Mouse (Mus musculus) monocyte, adult 5-6 weeks (primary cell): ENCODE measurements around the gene Cyp2d10. TPM values are rescaled to one million over a fixed set of nuclear protein-coding genes. Genes with fewer than 3 reads are reported as not detected.
"Not testable (repeated sequence)": the region's sequence is repeated elsewhere in the genome, so short reads cannot be mapped to it uniquely, and the experiment has no call there.

Source experiments
- ATAC-seq: fragments of 153-309, 156-312 bp; replicated peaks from 2 replicates; pipeline ENCODE4 v1.8.0; 2017; ENCODE audit warnings: mild to moderate bottlenecking; ENCODE audit not compliant: low TSS enrichment, insufficient number of reproducible peaks, severe bottlenecking, poor library complexity, low FRiP score
- total RNA-seq: library from RNA; stranded (forward); fragments of 200-1000, 200-491, 200-594 nt; gene quantifications from 3 replicates; pipeline ENCODE4 v1.2.3, GENCODE M21; 2017

Cyp2d10 gene
- not detected in 3 replicates for total RNA-seq

- no peak for ATAC-seq
Observed at GRCm38 (mm10) chr15:82406981-82407380, at the start of gene Cyp2d10. Gene Cyp2d10, minus strand, starts transcription at chr15:82407195.

- ATAC-seq = not testable (repeated sequence)
Observed at GRCm38 (mm10) chr15:82456086-82456790, 49.2 kb upstream of the Cyp2d10 start.

- ATAC-seq = not testable (repeated sequence)
Observed at GRCm38 (mm10) chr15:82453501-82453900, 46.5 kb upstream of the Cyp2d10 start.

DNA sequence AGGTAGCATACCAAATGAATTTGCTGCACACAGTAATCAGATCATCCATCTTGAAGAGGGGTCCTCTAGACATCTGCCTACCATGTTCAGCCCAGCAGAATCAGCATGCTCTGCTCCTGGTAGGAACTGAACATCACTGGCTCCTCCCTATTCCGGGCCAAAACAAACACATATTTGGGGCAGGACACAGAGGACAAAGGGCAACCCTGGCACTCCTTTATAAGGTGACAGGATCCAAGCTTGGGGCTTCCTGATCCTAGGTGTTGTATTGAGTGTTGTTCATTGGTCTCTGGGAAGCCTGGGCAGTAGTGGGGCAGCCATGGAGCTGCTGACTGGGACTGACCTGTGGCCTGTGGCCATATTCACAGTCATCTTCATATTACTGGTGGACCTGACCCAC lies 45.1 kb upstream of the Cyp2d10 start:
- not testable (repeated sequence) for ATAC-seq

DNA sequence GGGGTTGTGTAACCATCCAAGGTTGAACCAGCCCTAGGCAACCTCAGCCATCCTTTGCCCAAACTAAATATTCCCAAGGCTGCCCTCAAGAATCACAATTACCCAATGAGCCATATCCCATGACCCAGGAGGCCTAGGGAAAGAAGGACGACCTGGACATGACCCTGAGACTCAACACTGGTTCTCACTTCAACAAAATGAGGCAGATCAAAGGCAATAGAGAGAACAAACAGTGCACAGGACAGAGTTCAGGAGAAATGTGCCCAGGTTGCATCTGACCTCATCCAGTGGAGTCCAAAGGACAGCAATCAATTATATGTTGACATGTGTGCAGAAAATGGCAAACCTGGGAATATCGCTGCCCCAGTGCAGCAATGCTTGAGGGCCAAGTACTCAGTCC lies 43.0 kb upstream of the Cyp2d10 start:
- ATAC-seq = not testable (repeated sequence)

DNA sequence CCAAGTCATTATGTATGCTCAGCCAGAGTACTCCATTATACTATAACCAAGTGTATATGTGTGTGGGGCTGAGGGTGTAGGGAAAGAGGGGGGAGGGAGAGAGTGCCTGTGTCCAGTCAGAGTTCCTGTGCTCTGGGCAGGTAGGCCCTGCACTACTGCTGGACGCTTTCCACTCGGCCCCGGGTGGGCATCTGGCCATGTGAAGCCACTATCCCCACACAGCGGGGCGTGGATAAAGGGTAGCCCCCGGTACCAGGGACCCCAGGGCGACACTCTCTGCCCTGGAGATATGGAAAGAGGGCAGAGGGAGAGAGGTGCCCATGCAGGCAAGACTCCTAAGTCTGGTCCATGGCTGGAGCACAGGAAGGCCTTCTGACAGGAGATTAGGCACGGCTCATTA lies 38.2 kb upstream of the Cyp2d10 start:
- no peak for ATAC-seq

- no peak for ATAC-seq
Observed at GRCm38 (mm10) chr15:82443658-82444057, 36.7 kb upstream of the Cyp2d10 start.

GRCm38 (mm10) chr15:82437975-82438617 lies 31.1 kb upstream of the Cyp2d10 start:
- ATAC-seq = no peak

GRCm38 (mm10) chr15:82435606-82436005 lies 28.6 kb upstream of the Cyp2d10 start:
- no peak for ATAC-seq

- ATAC-seq = no peak
Observed at GRCm38 (mm10) chr15:82435011-82435410, 28.0 kb upstream of the Cyp2d10 start.

GRCm38 (mm10) chr15:82434541-82434940 lies 27.5 kb upstream of the Cyp2d10 start:
- no peak for ATAC-seq

- ATAC-seq = no peak
Observed at GRCm38 (mm10) chr15:82433621-82434020, 26.6 kb upstream of the Cyp2d10 start.

- no peak for ATAC-seq
Observed at GRCm38 (mm10) chr15:82433137-82433536, 26.1 kb upstream of the Cyp2d10 start, which contains the start of gene Cyp2d9. Gene Cyp2d9, plus strand, starts transcription at chr15:82433437.

GRCm38 (mm10) chr15:82423471-82423870 lies 16.5 kb upstream of the Cyp2d10 start:
- ATAC-seq = no peak

DNA sequence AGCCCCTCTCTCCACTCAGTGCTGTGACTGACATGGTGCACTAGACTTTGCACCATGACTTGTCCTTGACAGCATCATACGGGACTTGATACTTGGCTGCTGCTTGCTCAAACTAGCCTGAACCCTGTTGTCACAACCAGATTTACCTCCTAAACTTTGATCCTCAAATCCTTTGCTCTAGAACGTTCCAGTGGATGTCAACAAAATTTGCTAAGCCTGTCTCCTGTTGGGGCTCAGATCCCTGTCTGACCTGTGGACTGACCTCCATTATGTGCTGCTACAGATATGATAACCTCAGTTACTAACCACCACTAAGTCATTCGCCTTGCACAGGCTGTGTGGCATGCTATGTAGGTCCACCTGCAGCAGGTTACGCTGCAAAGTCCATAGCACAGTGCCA lies 15.9 kb upstream of the Cyp2d10 start:
- no peak for ATAC-seq

DNA sequence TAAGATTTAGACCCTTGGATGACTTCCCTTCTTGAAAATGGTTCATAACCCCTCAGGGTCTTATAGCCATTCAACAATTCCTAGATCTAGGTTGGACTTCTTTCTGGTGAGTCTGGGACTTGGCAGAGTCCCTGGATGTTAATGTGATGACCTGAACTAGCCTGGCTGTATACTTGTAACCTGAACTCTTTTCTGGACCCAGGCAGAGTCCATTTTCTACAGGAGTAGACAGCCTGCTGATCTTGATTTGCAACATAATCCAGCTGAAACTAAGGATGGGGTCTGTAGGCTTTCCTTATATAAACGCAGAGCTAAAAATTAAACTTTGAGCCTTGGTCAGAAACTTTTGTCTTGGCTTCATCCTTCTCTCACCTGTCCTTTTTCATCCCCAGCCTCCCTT lies 11.6 kb upstream of the Cyp2d10 start:
- no peak for ATAC-seq

DNA sequence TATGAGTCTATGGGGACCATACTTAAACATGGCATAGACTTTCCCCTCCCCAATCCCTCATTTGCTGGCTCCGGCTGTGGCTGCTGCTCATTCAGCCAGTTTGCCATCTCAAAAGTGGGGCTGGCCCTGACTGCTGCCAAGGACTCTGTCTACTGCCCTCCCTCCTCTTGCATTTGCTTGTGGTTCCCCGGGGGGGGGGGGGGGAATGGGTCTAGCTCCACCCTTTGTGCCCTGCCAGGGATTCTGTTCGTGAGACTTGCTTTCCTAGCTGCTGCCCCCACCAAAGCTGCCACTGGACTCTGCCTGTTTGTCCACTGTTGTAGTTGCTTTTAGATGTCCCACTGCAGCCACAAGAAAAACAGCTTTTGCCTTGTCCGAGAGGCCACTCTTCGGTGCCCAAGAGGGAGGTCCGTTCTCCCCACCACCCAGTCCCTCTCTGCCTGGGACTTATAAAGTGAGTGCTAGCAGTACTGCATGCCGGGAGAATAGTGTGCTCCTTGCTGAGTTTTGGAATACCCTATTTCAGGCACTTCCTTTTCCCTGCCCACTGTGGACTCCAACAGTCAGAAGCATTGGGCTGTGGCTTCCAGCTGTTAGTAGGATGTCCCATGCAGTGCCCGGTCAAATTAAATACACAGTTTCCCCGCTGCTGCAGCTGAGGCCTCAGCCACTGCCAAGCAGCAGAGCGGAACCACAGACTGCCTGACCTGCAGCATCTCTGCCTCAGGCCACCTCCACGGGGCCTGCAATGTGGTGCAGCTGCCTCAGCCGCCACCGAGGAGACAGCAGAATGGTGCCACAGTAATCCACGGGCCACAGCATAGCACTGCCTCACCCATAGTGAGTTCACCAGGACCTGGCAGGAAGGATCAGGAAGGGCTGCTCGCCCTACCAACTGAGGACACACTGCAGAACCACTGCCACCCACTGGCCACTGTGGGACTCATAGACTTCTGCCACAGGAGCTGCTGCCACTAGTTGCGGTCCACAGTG lies 10.1 kb upstream of the Cyp2d10 start:
- ATAC-seq = peak; percentile 94

GRCm38 (mm10) chr15:82407536-82407935 lies 541 bp upstream of the Cyp2d10 start:
- no peak for ATAC-seq

DNA sequence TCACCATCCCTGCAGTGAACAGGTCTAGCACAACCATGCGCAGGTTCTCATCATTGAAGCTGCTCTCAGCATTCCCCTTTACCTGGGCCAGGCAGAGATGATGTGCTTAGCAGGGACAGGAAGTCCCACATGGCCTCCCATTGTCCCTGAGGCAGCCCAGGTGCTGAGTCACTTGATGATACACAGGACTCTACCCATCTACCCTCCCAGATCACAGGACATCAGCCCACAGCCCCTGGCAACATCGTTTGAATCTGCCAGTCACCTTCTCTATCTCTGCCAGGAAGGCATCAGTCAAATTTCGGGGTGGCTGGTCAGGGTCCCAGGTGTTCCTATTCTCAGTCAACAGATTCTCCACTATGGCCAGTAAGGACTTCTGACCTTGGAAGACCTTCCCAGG lies 2.8 kb downstream of the Cyp2d10 start:
- no peak for ATAC-seq
